Mouse (Mus musculus) c-Kit-positive CD71-positive TER-119-negative erythroid progenitor cells, embryonic 14.5 days (primary cell): ENCODE results near the gene Fam43a.

ENCODE experiments used
- DNase-seq: peaks from one replicate; pipeline ENCODE4 v3.0.0-alpha.2; 2013; ENCODE audit warnings: low read depth

Fam43a gene

DNA sequence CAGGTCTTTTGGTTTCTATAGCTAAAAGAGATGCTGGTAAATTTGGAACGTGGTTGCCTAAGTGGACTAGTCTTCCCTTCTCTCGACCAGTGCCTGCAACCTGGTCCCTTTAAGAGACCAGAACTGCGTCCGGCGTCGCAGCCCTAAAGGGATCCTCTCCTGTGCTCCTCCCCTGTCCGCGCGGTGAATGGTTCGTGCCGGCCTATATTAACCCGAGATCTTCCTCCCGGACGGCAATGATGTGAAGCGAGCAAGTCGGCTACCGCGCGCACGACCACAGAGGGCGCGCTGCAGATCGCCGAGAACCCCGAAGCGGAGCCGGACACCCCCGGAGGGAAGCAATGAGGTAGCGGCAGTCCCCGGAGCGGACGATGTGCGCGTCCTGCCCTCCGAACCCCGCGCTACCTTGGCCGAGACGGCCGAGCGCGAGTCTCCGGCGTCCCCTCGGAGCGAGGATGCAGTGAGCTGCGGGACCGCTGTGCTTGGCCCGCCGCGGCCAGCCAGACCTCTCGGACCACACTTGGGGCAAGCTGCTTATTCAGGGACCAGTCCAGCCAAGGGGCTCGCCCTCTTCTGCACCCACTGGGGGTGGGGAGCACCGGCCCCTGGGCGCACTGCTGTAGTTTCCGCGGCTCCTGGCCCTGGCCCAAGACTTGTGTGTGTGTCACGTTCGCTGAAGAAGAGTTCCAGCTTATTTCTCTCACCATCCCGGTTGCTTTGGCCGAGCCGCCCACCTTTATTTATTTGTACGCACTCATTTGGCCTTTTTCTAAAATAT, at the start of gene Fam43a:
TSS of gene Fam43a (plus strand) at position 233 of the 778 bp plus-strand sequence.
- DNase-seq: peak; percentile 42

GRCm38 (mm10) chr16:30549966-30550747, 49.4 kb upstream of the Fam43a start:
- peak; percentile 53 for DNase-seq

- DNase-seq: no peak
Measured at GRCm38 (mm10) chr16:30550748-30551192, 48.8 kb upstream of the Fam43a start, which contains the start of gene Tmem44. Gene Tmem44 (minus strand): TSS chr16:30550842.

DNA sequence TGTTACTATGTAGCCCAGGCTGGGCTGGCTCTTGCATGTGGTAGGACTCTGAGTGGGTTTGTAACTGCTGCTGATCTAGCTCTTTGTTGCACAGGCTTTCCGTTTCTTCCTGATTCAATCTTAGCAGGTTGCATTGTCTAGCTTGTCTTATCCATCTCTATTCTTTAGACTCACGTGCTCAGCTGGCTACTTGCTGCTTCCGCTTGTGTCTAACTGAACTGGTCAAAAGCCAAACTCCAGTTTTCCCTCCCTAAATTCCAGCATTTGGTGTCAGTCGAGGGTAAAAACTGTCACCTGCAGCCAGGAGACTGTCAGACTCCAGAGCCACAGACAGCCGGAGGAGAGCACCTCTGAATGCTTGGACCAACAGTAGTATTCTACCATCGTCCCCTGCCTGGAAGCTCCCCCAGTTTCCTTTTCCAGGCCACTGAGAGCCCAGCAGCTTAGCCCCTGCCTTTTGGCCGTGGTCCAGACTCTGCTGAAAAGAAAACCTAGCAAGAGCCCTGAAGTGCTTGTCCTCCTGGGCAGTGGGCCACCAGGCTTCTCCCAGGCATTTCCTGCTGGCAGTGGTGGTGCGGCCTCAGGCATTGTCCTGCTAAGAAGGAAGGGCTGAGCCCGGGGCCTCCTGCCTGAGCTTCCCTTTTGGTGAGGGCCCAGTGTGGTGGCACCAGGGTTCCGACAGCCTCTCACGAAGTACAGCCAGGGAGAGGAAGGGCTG, 46.7 kb upstream of the Fam43a start:
- no peak for DNase-seq

DNA sequence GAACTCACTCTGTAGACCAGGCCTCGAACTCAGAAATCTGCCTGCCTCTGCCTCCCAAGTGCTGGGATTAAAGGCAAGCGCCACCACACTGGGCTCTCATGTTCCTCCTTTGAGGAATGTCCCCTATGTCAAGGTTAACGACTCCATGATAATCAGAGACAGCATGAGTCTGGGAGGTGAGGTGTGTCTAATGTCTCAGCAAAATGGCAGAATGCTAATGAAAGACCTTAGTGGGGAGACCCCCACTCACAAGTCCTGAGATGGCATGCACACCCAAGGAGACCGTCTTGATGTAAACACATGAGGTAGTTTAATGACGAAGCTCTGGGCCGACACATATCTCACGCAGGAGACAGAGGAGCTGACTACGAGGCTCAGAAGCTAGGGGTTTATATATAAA, 45.4 kb upstream of the Fam43a start:
- DNase-seq: no peak

- no peak for DNase-seq
Measured at GRCm38 (mm10) chr16:30559312-30559992, 40.1 kb upstream of the Fam43a start.

GRCm38 (mm10) chr16:30560601-30561000, 38.9 kb upstream of the Fam43a start:
- DNase-seq: no peak

DNA sequence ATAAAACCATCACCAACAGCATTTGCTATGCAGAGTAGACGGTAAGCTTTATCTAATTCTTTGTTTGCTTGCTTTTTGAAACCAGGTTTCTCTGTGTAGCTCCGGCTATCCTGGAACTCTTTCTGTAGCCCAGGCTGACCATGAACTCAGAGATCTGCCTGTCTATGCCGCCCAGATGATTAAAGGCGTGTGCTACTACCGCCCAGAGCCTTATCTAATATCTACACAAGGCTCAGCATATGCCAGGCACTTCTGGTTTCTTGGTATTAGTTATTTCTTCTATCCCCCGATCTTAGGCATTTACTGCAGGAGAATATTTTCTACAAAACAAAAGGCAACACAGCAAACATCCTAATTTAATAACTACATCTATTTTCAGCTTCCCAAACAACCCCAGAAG, 33.9 kb upstream of the Fam43a start:
- DNase-seq: peak; percentile 48

DNA sequence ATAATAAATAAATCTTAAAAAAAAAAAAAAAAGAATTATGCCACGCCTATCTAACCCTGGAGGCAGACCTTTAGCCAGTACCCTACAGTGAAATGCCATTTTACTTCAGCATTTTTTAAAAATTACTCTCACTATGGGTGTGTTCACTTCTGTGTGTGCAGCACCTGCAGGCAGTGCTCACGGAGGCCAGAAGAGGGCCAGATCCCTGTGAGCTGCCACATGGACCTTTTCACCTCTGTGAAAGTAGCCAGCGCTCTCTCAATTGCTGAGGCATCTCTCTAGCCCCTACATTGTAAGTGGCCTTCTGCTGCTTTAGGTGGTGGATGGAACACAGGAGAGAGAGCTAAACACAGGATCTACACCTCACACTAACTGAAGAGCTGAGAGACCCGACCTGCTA, 29.4 kb upstream of the Fam43a start:
- DNase-seq: no peak

- no peak for DNase-seq
Measured at GRCm38 (mm10) chr16:30571378-30571777, 28.1 kb upstream of the Fam43a start.

DNA sequence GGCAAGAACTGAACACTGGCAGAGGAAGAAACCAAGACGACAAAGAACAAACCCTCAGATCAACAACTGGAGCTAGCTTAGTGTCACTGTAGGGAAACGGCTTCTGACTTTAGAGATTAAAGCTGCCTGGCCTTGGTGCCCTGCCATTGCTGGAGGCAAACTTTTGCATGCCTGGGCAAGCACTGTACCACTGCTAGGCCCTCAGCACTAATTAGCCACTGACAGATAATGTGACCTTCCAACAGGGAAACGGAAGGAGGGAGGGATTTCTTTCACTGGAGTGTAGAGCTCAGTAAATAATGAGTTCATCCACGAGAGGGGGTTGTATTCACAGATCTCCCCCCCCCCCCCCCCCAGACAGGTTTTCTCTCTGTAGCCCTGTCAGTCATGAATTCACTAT, 27.3 kb upstream of the Fam43a start:
- no peak for DNase-seq

GRCm38 (mm10) chr16:30575815-30576214, 23.7 kb upstream of the Fam43a start:
- DNase-seq: no peak

DNA sequence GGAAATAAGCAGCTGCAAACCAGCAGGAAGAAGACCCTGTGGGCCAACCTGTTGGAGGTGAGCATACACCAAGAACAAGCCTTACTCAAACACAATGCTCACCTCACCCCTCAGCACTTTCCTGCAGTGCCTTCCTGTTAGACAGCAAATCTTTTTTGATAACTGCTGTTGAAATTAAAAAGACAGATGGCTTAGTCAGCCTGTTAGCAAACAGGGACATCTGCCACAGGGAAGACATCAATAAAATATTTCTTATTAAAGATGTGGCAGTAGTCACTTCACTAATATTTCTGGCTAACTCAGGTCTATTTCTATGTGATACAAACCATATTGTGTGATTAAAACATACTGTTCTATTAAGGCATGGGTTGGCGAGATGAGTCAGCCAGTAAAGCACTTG, 23.1 kb upstream of the Fam43a start:
- DNase-seq: no peak

GRCm38 (mm10) chr16:30580765-30581164, 18.8 kb upstream of the Fam43a start:
- no peak for DNase-seq

DNA sequence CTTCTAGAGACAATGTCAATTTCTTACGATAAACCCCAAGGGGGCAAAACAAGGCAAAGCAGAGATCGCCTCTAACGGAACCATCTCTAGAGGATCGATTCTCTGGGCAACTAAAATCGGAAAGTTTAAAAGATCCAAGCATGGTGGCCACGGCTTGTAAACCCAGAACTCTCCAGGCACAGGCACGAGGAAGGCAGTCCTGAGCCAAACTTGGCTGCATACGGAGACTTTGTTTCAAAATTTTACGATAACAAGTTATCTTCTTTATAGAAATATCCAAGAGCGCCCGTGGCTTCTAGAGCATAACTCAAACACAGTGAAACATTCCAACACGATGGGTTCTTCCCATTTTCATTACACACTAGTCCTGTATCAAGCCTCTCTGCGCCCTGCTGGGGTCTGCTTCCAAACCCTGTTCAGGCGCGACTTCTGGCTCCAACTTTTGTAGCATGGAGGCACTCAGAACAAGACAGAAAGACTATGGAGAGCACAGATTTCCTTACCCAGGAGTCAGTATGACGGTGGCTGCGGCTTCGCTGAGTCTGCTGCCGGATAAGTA, 12.5 kb upstream of the Fam43a start:
- no peak for DNase-seq

DNA sequence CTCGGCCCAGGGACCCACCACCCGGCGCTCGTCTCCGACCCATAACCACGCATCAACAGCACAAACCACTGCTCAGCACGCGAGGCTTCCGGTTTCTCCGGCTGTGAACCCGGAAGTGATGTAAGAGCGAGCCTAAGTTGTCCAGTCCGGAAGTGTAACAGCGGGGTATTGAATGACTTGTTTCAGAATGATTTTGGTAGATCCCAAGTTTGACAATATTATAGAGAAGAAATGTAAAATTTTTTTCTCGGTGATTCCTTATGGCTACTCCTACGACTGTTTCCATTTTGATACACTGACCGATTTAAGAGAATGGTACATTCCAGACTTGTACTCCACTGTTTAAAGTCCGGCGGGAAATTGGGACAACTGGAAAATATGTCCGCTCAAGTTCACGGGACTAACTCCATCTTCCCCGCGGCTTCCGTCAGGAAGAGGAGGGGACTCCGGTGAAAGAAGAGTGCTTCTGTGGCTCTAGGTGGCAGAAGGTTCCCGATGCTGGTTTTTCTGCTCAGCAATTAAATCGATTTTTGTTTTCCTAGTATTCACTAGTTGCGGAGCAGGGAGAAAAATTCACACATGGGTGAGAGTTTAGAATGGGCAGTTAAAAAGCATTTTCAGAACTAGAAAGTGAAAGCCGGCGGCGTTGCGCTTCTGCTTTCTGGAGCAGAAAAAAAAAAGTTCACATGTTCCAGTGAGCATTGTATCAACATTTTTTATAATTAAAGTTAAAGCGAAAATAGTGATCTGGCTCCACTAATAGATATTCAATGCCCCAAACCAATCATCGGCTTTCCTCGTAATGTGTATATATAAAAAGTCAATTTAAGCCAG, 11.8 kb upstream of the Fam43a start, which contains the start of gene Lsg1:
TSS of gene Lsg1 (minus strand) at position 99 of the 834 bp plus-strand sequence.
- DNase-seq: peak; percentile 95

DNA sequence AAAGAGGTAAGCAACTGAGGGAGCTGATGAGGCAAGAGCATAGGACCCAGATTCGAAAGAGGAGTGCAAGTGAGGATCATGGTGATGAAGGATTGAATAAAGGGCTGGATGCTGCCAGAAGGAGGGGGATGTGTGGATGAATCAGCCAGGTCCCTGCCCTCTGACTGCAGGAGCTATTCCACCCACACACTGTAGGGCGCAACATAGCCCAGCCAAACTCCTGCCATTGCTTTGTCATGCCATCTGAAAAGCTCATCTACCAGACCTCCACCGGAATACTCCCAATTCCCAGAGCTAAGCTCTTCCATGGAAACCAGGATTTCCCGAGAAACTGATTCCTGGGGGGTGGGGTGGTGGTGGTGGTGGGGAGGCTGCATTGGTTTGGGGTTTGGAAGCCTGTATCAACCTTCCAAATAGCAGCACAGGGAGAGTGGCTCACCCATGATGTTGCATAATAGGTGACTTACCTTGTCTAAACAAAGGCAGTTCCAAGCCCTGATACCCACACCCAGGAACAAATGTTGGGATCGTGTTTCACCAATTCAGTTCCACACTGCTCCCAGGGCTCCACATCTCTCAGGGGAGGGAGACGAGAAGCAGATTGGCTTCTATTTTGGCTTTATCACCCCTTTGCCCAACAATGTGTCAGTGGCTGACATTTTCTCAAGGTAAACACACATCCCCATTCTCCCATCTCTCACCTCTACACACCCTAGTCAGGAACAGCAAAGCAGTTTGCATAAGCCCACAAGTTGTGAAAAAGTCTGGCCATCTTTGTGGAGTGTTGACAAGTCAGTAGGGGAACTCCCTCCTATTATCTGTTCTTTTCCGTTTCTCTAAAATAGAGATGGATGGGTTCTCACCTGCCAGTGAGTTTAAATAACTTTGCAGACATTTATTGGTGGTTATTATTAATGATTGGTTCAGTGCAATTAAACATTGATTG, 9.0 kb upstream of the Fam43a start:
- no peak for DNase-seq

DNA sequence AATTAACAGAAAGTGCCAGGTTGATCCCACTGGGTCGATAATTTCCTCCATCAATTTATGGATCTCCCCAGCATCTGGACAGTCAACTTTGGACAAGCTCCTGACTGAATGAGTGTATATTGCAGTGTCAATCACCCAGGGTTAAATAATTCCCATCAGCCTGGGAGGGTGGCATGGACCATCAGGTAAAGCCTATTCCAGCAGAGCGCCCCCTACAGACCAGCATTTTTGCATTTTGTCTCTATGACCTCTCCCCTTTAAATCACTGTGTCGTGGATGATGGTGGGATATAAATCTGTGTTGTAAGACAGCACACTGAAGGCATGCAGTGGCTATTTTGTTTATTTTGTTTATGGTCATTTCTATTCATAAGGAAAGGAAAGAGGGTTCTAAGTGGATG, 7.5 kb upstream of the Fam43a start:
- DNase-seq: no peak

DNA sequence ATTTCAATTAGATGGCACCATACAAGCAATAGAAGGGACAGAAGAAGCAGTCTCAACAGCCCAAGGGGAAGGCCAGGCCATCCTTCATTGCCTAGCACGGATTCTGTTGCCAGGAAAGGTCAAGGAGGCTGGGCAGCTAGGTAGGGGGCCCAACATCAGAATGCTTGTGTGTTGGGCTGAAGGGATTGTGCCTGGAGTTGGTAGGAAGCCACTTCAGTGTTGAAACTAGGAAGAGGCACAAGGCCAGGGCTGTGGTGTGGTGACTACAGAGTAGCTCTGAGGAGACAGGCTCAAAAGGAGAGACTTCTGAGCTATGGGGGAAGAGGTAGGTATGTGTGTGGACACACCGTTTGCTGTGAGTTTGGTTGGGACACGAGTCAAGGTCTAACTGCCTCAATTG, 4.2 kb upstream of the Fam43a start:
- no peak for DNase-seq
